Mouse (Mus musculus) frontal cortex, adult (tissue): ENCODE results near the gene Rbm46.
A peak's percentile ranks its signal among the peaks of the same experiment; 100 is the strongest.

Experiments
- ATAC-seq: cut with Nextera tagmentation; 2 replicates; pipeline ENCODE4 v1.9.2; 2017; ENCODE audit warnings: mild to moderate bottlenecking, moderate library complexity, mixed read lengths; ENCODE audit not compliant: low TSS enrichment

Rbm46 gene

DNA sequence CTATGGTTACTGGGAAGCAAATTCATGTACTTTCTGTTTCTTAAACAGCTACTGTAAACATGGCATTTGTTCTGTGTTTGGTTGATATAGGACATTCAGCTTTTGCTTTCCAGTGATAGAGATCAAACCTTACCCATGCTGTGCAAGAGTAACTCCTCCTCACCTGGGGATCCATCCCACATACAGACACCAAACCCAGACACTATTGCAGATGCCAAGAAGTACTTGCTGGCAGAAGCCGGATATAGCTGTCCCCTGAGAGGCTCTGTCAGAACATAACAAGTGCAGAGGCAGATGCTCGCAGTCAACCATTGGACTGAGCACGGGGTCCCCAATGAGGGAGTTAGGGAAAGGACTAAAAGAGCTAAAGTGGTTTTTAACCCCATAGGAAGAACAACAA, 84.6 kb downstream of the Rbm46 start:
- peak; percentile 88 for ATAC-seq
